Mouse (Mus musculus): ENCODE measurements around the gene Slc41a2.

- no peak for TF ChIP-seq CTCF (IDR thresholded peaks at IDR 0.05; ENCODE audit: low read depth)
- no peak for TF ChIP-seq EP300 (IDR thresholded peaks at IDR 0.05; ENCODE audit: low read depth)
Measured at GRCm38 (mm10) chr10:83264056-83264455, 73.6 kb downstream of the Slc41a2 start.

Data from liver, embryonic 14.5 days (tissue).